Mouse (Mus musculus) stomach, embryonic 14.5 days (tissue): ENCODE measurements at regions not wholly inside any gene's neighbourhood (a gene's known extent, or its start where the extent isn't known, plus 50 kb on each side); places are given as distances from the start of the nearest gene placed in this dataset.

ENCODE experiments used
- ATAC-seq: fragments of 200-750 bp; cut with Nextera tagmentation; 2 replicates; pipeline ENCODE4 v1.8.0; 2017; ENCODE audit warnings: low read depth, moderate TSS enrichment; ENCODE audit not compliant: insufficient number of reproducible peaks, insufficient read depth, low FRiP score
- H3K27ac ChIP-seq: fragments of 300-500 bp; sonication (generic); 2 replicates; pipeline ENCODE4 v1.5.1; 2014; ENCODE audit warnings: mild to moderate bottlenecking, low read length, moderate library complexity, mixed read lengths
- H3K27me3 ChIP-seq: fragments of 300-500 bp; sonication (generic); 2 replicates; pipeline ENCODE4 v1.6.1; 2014; ENCODE audit warnings: low read length, control low read depth, mixed read lengths; ENCODE audit not compliant: control insufficient read depth, insufficient read depth
- H3K36me3 ChIP-seq: fragments of 300-500 bp; sonication (generic); 2 replicates; pipeline ENCODE4 v1.6.1; 2014; ENCODE audit warnings: mild to moderate bottlenecking, control low read depth, low read length, moderate library complexity, mixed read lengths; ENCODE audit not compliant: control insufficient read depth, insufficient read depth
- H3K4me1 ChIP-seq: fragments of 300-500 bp; sonication (generic); 2 replicates; pipeline ENCODE4 v1.6.1; 2014; ENCODE audit warnings: low read length, control low read depth, mixed read lengths; ENCODE audit not compliant: control insufficient read depth, insufficient read depth
- H3K4me2 ChIP-seq: fragments of 300-500 bp; sonication (generic); replicated peaks from 2 replicates; pipeline ENCODE4 v1.6.1; 2014; ENCODE audit warnings: low read depth, low read length, control low read depth
- H3K4me3 ChIP-seq: fragments of 300-500 bp; sonication (generic); 2 replicates; pipeline ENCODE4 v1.5.1; 2014; ENCODE audit warnings: low read depth, low read length, control low read depth
- H3K9ac ChIP-seq: fragments of 300-500 bp; sonication (generic); replicated peaks from 2 replicates; pipeline ENCODE4 v1.6.1; 2014; ENCODE audit warnings: low read depth, mild to moderate bottlenecking, control low read depth, low read length, moderate library complexity, mixed read lengths
- H3K9me3 ChIP-seq: fragments of 300-500 bp; sonication (generic); 2 replicates; pipeline ENCODE4 v1.6.1; 2016; ENCODE audit warnings: low read depth, low read length, control low read depth; ENCODE audit not compliant: control insufficient read depth
- WGBS: fragments of 180-500 bp; shearing (Covaris S2); extraction: QIAGEN DNeasy Blood & Tissue Kit; methylation state at CpG from one replicate; pipeline ENCODE4 v1.1.7; 2014; 5-methylcytosine and 5-hydroxymethylcytosine counted together

- peak; percentile 14; the same call in 1 of the 2 replicates for ATAC-seq
- Histone ChIP-seq H3K36me3 (no peaks in the 10 kb centered on the region), H3K27me3 (no peaks in the 10 kb centered on the region), H3K4me2 (no peak overlapping the region), H3K4me1 (no peaks in the 10 kb centered on the region), H3K9ac (no peak overlapping the region), H3K4me3 (no peak overlapping the region), H3K9me3 (no peaks in the 10 kb centered on the region), H3K27ac (no peak overlapping the region)
- 53% methylated on average over 6 of the region's 6 CpGs for WGBS
Observed at GRCm38 (mm10) chr7:117259674-117260294, 121.0 kb upstream of the Xylt1 start.

GRCm38 (mm10) chr7:117260596-117260995 is 120.2 kb upstream of the Xylt1 start:
- 59% methylated on average over 3 of the region's 3 CpGs for WGBS
- no peak overlapping the region for H3K27ac ChIP-seq
- H3K4me1 ChIP-seq = no peaks in the 10 kb centered on the region
- no peaks in the 10 kb centered on the region for H3K36me3 ChIP-seq
- H3K27me3 ChIP-seq = no peaks in the 10 kb centered on the region
- no peak for ATAC-seq
- H3K4me3 ChIP-seq = no peak overlapping the region
- H3K9ac ChIP-seq = no peak overlapping the region
- no peak overlapping the region for H3K4me2 ChIP-seq
- no peaks in the 10 kb centered on the region for H3K9me3 ChIP-seq

DNA sequence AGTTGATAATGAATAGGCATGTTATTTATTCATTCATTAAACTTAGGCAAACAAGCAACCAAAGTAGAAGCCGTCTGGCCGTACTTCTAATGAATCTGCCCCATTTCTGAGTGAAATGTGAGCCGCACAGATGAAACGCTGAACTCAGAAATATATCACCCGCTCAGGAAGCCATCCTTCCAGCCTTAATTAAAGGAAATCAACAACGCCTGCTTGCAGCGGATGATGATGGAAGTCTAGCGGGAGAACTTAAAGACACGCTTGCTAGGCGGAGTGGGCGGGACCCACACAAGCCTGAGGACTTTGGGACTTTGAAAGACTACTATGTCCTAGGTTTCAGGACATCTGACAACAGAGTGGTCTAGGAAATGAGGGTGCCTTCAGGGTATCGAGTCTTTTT is 117.7 kb upstream of the Xylt1 start:
- Histone ChIP-seq H3K9ac (no peak overlapping the region), H3K4me3 (no peak overlapping the region), H3K27ac (no peak overlapping the region), H3K4me2 (no peak overlapping the region), H3K9me3 (no peaks in the 10 kb centered on the region), H3K27me3 (no peaks in the 10 kb centered on the region), H3K36me3 (no peaks in the 10 kb centered on the region), H3K4me1 (no peaks in the 10 kb centered on the region)
- whole genome bisulfite sequencing = 84% methylated on average over 12 of the region's 12 CpGs
- ATAC-seq = no peak

- Histone ChIP-seq H3K9ac (no peak overlapping the region), H3K27me3 (no peaks in the 10 kb centered on the region), H3K4me2 (no peak overlapping the region), H3K4me1 (no peaks in the 10 kb centered on the region), H3K27ac (no peak overlapping the region), H3K9me3 (no peaks in the 10 kb centered on the region), H3K36me3 (no peaks in the 10 kb centered on the region), H3K4me3 (no peak overlapping the region)
- no peak for ATAC-seq
- WGBS = 77% methylated on average over 6 of the region's 6 CpGs
Observed at GRCm38 (mm10) chr7:117264341-117264740, 116.4 kb upstream of the Xylt1 start.

DNA sequence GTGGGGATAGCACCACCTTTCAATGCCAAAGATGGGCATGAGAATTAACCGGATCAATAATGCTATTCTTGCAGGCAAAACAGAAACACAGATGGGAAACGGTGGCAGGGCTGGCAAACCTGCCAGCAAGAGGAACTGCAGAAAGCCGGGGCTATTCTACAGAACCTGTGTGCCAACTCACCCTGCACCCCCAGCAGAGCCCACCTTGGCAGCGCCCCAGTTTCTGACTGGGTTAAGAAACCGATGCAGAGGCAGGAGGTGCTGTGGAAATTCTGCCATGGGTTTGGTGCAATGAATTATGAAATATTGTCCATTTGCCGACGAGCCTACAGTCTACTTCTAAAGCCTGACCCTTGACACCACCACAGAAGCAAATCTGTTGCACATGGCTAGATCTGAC is 112.7 kb upstream of the Xylt1 start:
- ATAC-seq = no peak
- H3K36me3 ChIP-seq = no peaks in the 10 kb centered on the region
- 89% methylated on average over 7 of the region's 7 CpGs for WGBS
- no peak overlapping the region for H3K4me3 ChIP-seq
- H3K9ac ChIP-seq = no peak overlapping the region
- no peaks in the 10 kb centered on the region for H3K27me3 ChIP-seq
- H3K4me2 ChIP-seq = no peak overlapping the region
- H3K4me1 ChIP-seq = no peaks in the 10 kb centered on the region
- no peaks in the 10 kb centered on the region for H3K9me3 ChIP-seq
- H3K27ac ChIP-seq = no peak overlapping the region

- no peak overlapping the region for H3K27ac ChIP-seq
- no peaks in the 10 kb centered on the region for H3K27me3 ChIP-seq
- H3K4me3 ChIP-seq = no peak overlapping the region
- no peak for ATAC-seq
- no peaks in the 10 kb centered on the region for H3K9me3 ChIP-seq
- WGBS = 74% methylated on average over 10 of the region's 10 CpGs
- no peak overlapping the region for H3K9ac ChIP-seq
- H3K4me1 ChIP-seq = no peaks in the 10 kb centered on the region
- no peak overlapping the region for H3K4me2 ChIP-seq
- no peaks in the 10 kb centered on the region for H3K36me3 ChIP-seq
Observed at GRCm38 (mm10) chr7:117269263-117269897, 111.4 kb upstream of the Xylt1 start.

DNA sequence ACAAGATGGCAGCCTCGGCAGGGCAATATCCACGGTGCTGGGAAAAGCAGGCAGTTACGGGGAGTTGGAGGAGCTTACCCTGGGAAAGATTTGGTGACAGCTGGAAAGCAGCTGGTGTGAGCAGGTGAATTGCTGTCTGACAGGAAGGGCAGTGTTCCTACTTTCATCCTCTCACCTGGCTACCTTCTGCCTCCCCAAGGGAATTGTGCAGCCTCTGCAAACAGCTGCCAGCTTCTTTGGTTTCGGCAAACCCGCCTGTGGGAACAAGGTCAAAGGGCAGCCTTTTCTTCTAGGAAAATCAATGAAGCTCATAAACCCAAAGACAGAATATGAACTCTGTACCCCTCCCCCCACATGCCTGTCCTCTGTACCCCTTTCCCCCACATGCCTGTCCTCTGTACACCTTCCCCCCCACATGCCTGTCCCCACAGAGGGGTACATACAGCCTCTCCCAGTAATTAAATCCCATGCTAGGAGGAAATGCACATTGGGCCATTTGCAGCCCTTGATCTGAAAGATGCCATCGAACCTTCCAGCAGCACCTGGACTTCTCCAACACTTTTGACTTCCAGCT is 102.3 kb upstream of the Xylt1 start:
- Histone ChIP-seq H3K4me3 (no peak overlapping the region), H3K36me3 (no peaks in the 10 kb centered on the region), H3K27ac (no peak overlapping the region), H3K9ac (no peak overlapping the region), H3K4me1 (no peaks in the 10 kb centered on the region), H3K27me3 (no peaks in the 10 kb centered on the region), H3K4me2 (no peak overlapping the region), H3K9me3 (no peaks in the 10 kb centered on the region)
- no peak for ATAC-seq
- 56% methylated on average over 6 of the region's 6 CpGs for WGBS

- H3K27me3 ChIP-seq = no peaks in the 10 kb centered on the region
- WGBS = 87% methylated on average over 1 of the region's 1 CpGs
- no peaks in the 10 kb centered on the region for H3K9me3 ChIP-seq
- H3K9ac ChIP-seq = no peak overlapping the region
- H3K27ac ChIP-seq = no peak overlapping the region
- H3K4me2 ChIP-seq = no peak overlapping the region
- H3K4me3 ChIP-seq = no peak overlapping the region
- ATAC-seq = no peak
- no peaks in the 10 kb centered on the region for H3K36me3 ChIP-seq
- no peaks in the 10 kb centered on the region for H3K4me1 ChIP-seq
Observed at GRCm38 (mm10) chr7:117282194-117282593, 98.6 kb upstream of the Xylt1 start.
